Mouse (Mus musculus) neural tube, embryonic 13.5 days (tissue): Measurements from ENCODE around the gene Rara. TPM values are rescaled to one million over a fixed set of nuclear protein-coding genes. Genes with fewer than 3 reads are reported as not detected.

Source experiments
- ATAC-seq: fragments of 200-750 bp; cut with Nextera tagmentation; 2 replicates; pipeline ENCODE4 v1.8.0; 2017; ENCODE audit warnings: low read depth, mild to moderate bottlenecking, moderate TSS enrichment, moderate library complexity
- H3K27ac ChIP-seq: fragments of 300-500 bp; sonication (generic); replicated peaks from 2 replicates; pipeline ENCODE4 v1.5.1; 2015; ENCODE audit warnings: moderate library complexity, mild to moderate bottlenecking, inconsistent platforms
- H3K27me3 ChIP-seq: fragments of 300-500 bp; sonication (generic); 2 replicates; pipeline ENCODE4 v1.6.1; 2015; ENCODE audit warnings: mild to moderate bottlenecking, inconsistent platforms
- H3K36me3 ChIP-seq: fragments of 300-500 bp; sonication (generic); 2 replicates; pipeline ENCODE4 v1.6.1; 2015; ENCODE audit warnings: mild to moderate bottlenecking, inconsistent platforms
- H3K4me1 ChIP-seq: fragments of 300-500 bp; sonication (generic); replicated peaks from 2 replicates; pipeline ENCODE4 v1.6.1; 2015; ENCODE audit warnings: inconsistent platforms
- H3K4me2 ChIP-seq: fragments of 300-500 bp; sonication (generic); 2 replicates; pipeline ENCODE4 v1.6.1; 2015; ENCODE audit warnings: inconsistent platforms, mild to moderate bottlenecking, moderate library complexity
- H3K4me3 ChIP-seq: fragments of 300-500 bp; sonication (generic); 2 replicates; pipeline ENCODE4 v1.5.1; 2015; ENCODE audit warnings: mild to moderate bottlenecking, inconsistent platforms
- H3K9ac ChIP-seq: fragments of 300-500 bp; sonication (generic); 2 replicates; pipeline ENCODE4 v1.6.1; 2015; ENCODE audit warnings: moderate library complexity, mild to moderate bottlenecking, inconsistent platforms
- H3K9me3 ChIP-seq: fragments of 300-500 bp; sonication (generic); 2 replicates; pipeline ENCODE4 v1.6.1; 2016; ENCODE audit warnings: inconsistent platforms
- WGBS: fragments of 180-500 bp; shearing (Covaris S2); methylation state at CpG from one replicate; pipeline ENCODE4 v1.1.7; 2015; 5-methylcytosine and 5-hydroxymethylcytosine counted together
- polyA plus RNA-seq: library from polyadenylated mRNA; unstranded; fragments of >200 nt; fragmentation: Nextera tagmentation; extraction: Ambion mirVana; gene quantifications from 2 replicates; pipeline ENCODE4 v1.2.1, GENCODE M21; 2015

The Rara gene
- polyA plus RNA-seq, 1 experiment from 2014 or later, result 24.0 TPM

DNA sequence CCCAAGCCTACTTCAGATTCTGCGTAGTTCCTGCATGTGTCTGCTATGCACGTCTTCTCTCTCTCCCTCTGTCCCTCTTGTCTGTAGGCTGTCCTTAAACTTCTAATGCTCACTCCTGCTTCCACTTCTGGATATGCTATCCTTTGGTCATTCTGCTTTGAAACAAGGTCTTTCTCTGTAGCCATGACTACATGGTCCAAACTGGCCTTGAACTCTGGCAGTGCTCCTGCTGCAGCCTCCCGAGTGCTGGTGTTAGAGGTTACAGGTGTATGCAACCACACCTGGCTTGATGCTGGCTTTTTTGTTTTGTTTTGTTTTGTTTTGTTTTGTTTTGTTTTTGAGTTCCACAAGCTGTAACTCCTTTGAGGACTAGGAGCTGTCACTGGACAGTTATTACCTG, 6.7 kb downstream of the Rara start:
- WGBS, result 87% methylated on average over 3 of the region's 3 CpGs
- H3K9me3 ChIP-seq, result no peaks in the 10 kb centered on the region
- peaks cover 76% of the 10 kb centered on the region for H3K4me1 ChIP-seq
- H3K27me3 ChIP-seq, result no peaks in the 10 kb centered on the region
- H3K36me3 ChIP-seq, result no peaks in the 10 kb centered on the region
- no peak overlapping the region for H3K27ac ChIP-seq
- no peak overlapping the region for H3K4me2 ChIP-seq
- no peak overlapping the region for H3K4me3 ChIP-seq
- no peak overlapping the region for H3K9ac ChIP-seq
- no peak for ATAC-seq

DNA sequence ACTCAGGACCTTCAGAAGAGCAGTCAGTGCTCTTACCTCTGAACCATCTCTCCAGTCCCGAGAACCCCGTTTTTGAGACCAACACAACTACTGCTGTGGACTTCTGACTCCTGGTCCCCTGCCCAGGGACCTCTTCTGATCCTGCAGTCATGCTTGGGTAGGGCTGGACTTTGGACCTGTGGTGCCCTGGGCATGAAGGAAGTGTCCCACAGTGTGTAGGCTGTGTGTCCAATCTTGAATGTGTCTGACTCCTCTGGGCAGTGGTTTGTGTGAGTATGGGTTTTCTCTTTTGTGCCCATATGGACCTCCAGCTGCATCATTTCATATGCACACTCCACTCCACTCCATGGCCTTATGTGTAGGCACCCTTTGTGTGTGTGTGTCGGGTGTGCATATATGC, 7.5 kb downstream of the Rara start:
- Histone ChIP-seq H3K27ac (no peak overlapping the region), H3K4me1 (peaks cover 76% of the 10 kb centered on the region), H3K9ac (no peak overlapping the region), H3K4me3 (no peak overlapping the region), H3K36me3 (no peaks in the 10 kb centered on the region), H3K9me3 (no peaks in the 10 kb centered on the region), H3K4me2 (no peak overlapping the region), H3K27me3 (no peaks in the 10 kb centered on the region)
- no peak for ATAC-seq
- WGBS, result 92% methylated on average over 3 of the region's 3 CpGs

GRCm38 (mm10) chr11:98936170-98936569, 8.6 kb downstream of the Rara start:
- peak overlapping the region; percentile 70 for H3K27ac ChIP-seq
- H3K27me3 ChIP-seq, result no peaks in the 10 kb centered on the region
- WGBS, result 2% methylated on average over 29 of the region's 29 CpGs
- H3K36me3 ChIP-seq, result no peaks in the 10 kb centered on the region
- H3K4me2 ChIP-seq, result peak overlapping the region; percentile 87
- H3K9ac ChIP-seq, result peak overlapping the region; percentile 71
- ATAC-seq, result no peak
- H3K4me3 ChIP-seq, result peak overlapping the region; percentile 57
- peaks cover 76% of the 10 kb centered on the region for H3K4me1 ChIP-seq
- H3K9me3 ChIP-seq, result no peaks in the 10 kb centered on the region

- peak; percentile 28; the same call in 1 of the 2 replicates for ATAC-seq
- H3K27me3 ChIP-seq, result no peaks in the 10 kb centered on the region
- no peaks in the 10 kb centered on the region for H3K36me3 ChIP-seq
- H3K4me1 ChIP-seq, result peaks cover 76% of the 10 kb centered on the region
- H3K9me3 ChIP-seq, result no peaks in the 10 kb centered on the region
- peak overlapping the region; percentile 57 for H3K4me3 ChIP-seq
- peak overlapping the region; percentile 71 for H3K9ac ChIP-seq
- WGBS, result 4% methylated on average over 23 of the region's 23 CpGs
- H3K27ac ChIP-seq, result peak overlapping the region; percentile 70
- peak overlapping the region; percentile 87 for H3K4me2 ChIP-seq
These were observed 9.2 kb downstream of the Rara start for GRCm38 (mm10) chr11:98936606-98937409.

GRCm38 (mm10) chr11:98937410-98937913, 9.8 kb downstream of the Rara start:
- no peaks in the 10 kb centered on the region for H3K9me3 ChIP-seq
- H3K4me1 ChIP-seq, result peaks cover 76% of the 10 kb centered on the region
- ATAC-seq, result peak; percentile 87
- H3K4me3 ChIP-seq, result peak overlapping the region; percentile 57
- H3K36me3 ChIP-seq, result no peaks in the 10 kb centered on the region
- peak overlapping the region; percentile 71 for H3K9ac ChIP-seq
- H3K4me2 ChIP-seq, result peak overlapping the region; percentile 87
- under 1% methylated on average over 34 of the region's 38 CpGs for WGBS
- no peaks in the 10 kb centered on the region for H3K27me3 ChIP-seq
- H3K27ac ChIP-seq, result peak overlapping the region; percentile 74

GRCm38 (mm10) chr11:98937914-98938694, 10.5 kb downstream of the Rara start:
- Histone ChIP-seq H3K27me3 (no peaks in the 10 kb centered on the region), H3K4me2 (peak overlapping the region; percentile 87), H3K27ac (peak overlapping the region; percentile 74), H3K36me3 (no peaks in the 10 kb centered on the region), H3K4me1 (peaks cover 76% of the 10 kb centered on the region), H3K4me3 (peak overlapping the region; percentile 57), H3K9me3 (no peaks in the 10 kb centered on the region), H3K9ac (peak overlapping the region; percentile 71)
- peak; percentile 7 for ATAC-seq
- WGBS, result under 1% methylated on average over 39 of the region's 39 CpGs

GRCm38 (mm10) chr11:98938701-98939083, 11.1 kb downstream of the Rara start:
- Histone ChIP-seq H3K36me3 (no peaks in the 10 kb centered on the region), H3K27me3 (no peaks in the 10 kb centered on the region), H3K9me3 (no peaks in the 10 kb centered on the region), H3K4me1 (peaks cover 76% of the 10 kb centered on the region), H3K27ac (0 out of 2 replicates have a peak overlapping the region, but pooled peaks have one; percentile 74), H3K4me3 (peak overlapping the region; percentile 57), H3K4me2 (peak overlapping the region; percentile 87), H3K9ac (peak overlapping the region; percentile 71)
- ATAC-seq, result no peak
- 52% methylated on average over 7 of the region's 7 CpGs for WGBS

- Histone ChIP-seq H3K9me3 (no peaks in the 10 kb centered on the region), H3K27ac (peak overlapping the region; percentile 93), H3K4me3 (peak overlapping the region; percentile 57), H3K4me2 (peak overlapping the region; percentile 87), H3K9ac (peak overlapping the region; percentile 76), H3K27me3 (no peaks in the 10 kb centered on the region), H3K36me3 (no peaks in the 10 kb centered on the region), H3K4me1 (peaks cover 83% of the 10 kb centered on the region)
- no peak for ATAC-seq
- WGBS, result 53% methylated on average over 15 of the region's 15 CpGs
These were observed 11.7 kb downstream of the Rara start for GRCm38 (mm10) chr11:98939084-98939952.

GRCm38 (mm10) chr11:98939953-98940641, 12.5 kb downstream of the Rara start:
- Histone ChIP-seq H3K27me3 (no peaks in the 10 kb centered on the region), H3K4me2 (peak overlapping the region; percentile 87), H3K4me1 (peaks cover 90% of the 10 kb centered on the region), H3K4me3 (peak overlapping the region; percentile 57; the same call in 1 of the 2 replicates), H3K36me3 (no peaks in the 10 kb centered on the region), H3K9ac (peak overlapping the region; percentile 76), H3K9me3 (no peaks in the 10 kb centered on the region), H3K27ac (peak overlapping the region; percentile 93)
- WGBS, result 61% methylated on average over 11 of the region's 11 CpGs
- ATAC-seq, result no peak

DNA sequence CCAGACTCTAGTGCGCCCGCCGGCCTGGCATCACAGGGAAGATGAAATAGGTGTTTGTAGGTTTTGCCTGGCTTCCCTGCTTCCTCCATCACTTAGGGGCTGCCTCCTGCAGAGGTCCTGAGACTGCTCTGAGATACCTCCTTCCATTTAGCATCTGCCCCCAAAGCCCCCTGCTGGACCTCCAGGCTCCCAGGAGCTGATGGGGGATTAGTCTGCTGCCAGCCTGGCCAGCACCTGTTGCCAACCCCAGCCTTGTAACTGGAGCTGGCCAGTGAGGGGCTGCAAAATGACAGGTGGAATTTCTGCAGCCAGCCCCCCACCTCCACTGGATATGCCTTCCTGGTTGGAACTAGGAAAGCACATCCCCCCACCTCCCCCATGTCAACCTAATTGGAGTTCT, 13.2 kb downstream of the Rara start:
- Histone ChIP-seq H3K4me3 (peak overlapping the region; percentile 57), H3K9ac (peak overlapping the region; percentile 76), H3K27me3 (no peaks in the 10 kb centered on the region), H3K9me3 (no peaks in the 10 kb centered on the region), H3K27ac (peak overlapping the region; percentile 93), H3K36me3 (no peaks in the 10 kb centered on the region), H3K4me1 (peaks cover 97% of the 10 kb centered on the region), H3K4me2 (peak overlapping the region; percentile 87)
- WGBS, result 49% methylated on average over 3 of the region's 3 CpGs
- ATAC-seq, result no peak

DNA sequence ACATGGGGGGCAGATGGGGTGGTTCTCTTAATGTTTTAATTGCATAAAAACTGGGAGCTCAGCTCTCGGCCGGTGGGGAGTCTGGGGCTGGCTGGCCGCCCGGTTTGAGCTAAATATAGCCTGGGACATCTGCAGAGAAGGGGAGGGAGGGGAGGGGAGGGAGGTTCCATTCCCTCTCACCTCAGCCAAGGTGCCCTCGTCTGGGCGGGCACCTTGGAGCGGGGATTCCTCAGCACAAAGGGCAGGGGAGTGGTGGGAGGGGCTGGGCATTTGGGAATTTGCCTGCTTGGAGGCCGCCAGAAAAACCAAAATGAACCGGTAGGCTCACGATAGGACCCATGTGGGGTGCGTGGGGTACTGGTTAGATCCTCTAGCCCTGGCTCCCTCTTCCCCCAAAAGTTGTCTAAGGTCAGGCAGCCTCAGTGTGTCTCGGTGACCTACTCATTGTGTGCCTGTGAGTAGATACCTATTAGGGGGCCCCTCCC, 13.8 kb downstream of the Rara start:
- Histone ChIP-seq H3K4me3 (peak overlapping the region; percentile 57), H3K4me1 (peaks cover 94% of the 10 kb centered on the region), H3K36me3 (no peaks in the 10 kb centered on the region), H3K4me2 (peak overlapping the region; percentile 87), H3K27me3 (no peaks in the 10 kb centered on the region), H3K9me3 (no peaks in the 10 kb centered on the region), H3K9ac (peak overlapping the region; percentile 76), H3K27ac (peak overlapping the region; percentile 93)
- WGBS, result 5% methylated on average over 12 of the region's 12 CpGs
- ATAC-seq, result no peak
